In genomic region chr17:87665066-87665822, GRCm38 (mm10) we compare ENCODE assay signal across 10 mouse cellular contexts. TPM values are rescaled to one million over a fixed set of nuclear protein-coding genes. Genes with fewer than 3 reads are reported as not detected.
DNase-seq lines count a peak whose midpoint lies in the region; ATAC-seq and TF ChIP-seq lines count a peak whose summit lies in the region.
"Had no signal": no experiment of that assay in that cellular context is flagged by ENCODE, and none has a peak within 500 bp of the region (broad histone marks: within the 10 kb centered on the region; RNA-seq: fewer than 3 reads in every experiment).

No protein-coding gene starts in this region.

- TF ChIP-seq CTCF in G1E (IDR thresholded peaks at IDR 0.05; ENCODE audit: low read depth, low read length), result peak; percentile 86
- TF ChIP-seq CTCF in cerebellum, adult 2 months (IDR thresholded peaks at IDR 0.05; ENCODE audit: borderline replicate concordance, insufficient read depth, low read depth, low read length), result peak; percentile 78
- no peak for TF ChIP-seq CTCF in thymus, adult 2 months (IDR thresholded peaks at IDR 0.05; ENCODE audit: borderline replicate concordance, control insufficient read depth, extremely low read depth, insufficient read depth, low read length, poor library complexity)

- no peaks in the 10 kb centered on the region for H3K36me3 ChIP-seq in hindbrain, embryonic 14.5 days (replicated peaks; ENCODE audit: control insufficient read depth, insufficient read depth)
- H3K36me3 ChIP-seq in hindbrain, embryonic 12.5 days, result no peaks in the 10 kb centered on the region
- H3K36me3 ChIP-seq in G1E (replicated peaks), result no peaks in the 10 kb centered on the region
- no peaks in the 10 kb centered on the region for H3K36me3 ChIP-seq in thymus, adult 2 months (ENCODE audit: control insufficient read depth, insufficient read depth, low read length)
- H3K36me3 ChIP-seq: embryonic facial prominence, embryonic 13.5 days had no signal

- no peak overlapping the region for H3K4me2 ChIP-seq in hindbrain, embryonic 14.5 days (replicated peaks)
- H3K4me2 ChIP-seq in hindbrain, embryonic 12.5 days (replicated peaks), result no peak overlapping the region
- H3K4me2 ChIP-seq: embryonic facial prominence, embryonic 13.5 days had no signal

- peak; percentile 65 for DNase-seq in hindbrain, embryonic 14.5 days (ENCODE audit: low spot score)
- peak; percentile 23 for DNase-seq in G1E (ENCODE audit: low spot score)
- DNase-seq in cerebellum, adult 2 months, result peak; percentile 51 to 57
- DNase-seq in gastrocnemius, postnatal 14 days, result peak; percentile 37
- DNase-seq in layer of hippocampus, adult 9-11 months, result peak; percentile 46
- peak; percentile 53 for DNase-seq in mesoderm, embryonic 11.5 days (ENCODE audit: low read depth, low spot score)
- DNase-seq in thymus, adult 2 months, result peak; percentile 75

- H3K9me3 ChIP-seq in hindbrain, embryonic 14.5 days (ENCODE audit: control insufficient read depth, low read length), result no peaks in the 10 kb centered on the region
- 0 out of 2 replicates have a peak, but pooled peaks cover 5% of the 10 kb centered on the region for H3K9me3 ChIP-seq in hindbrain, embryonic 12.5 days (replicated peaks)
- H3K9me3 ChIP-seq in G1E (replicated peaks), result peaks cover 2% of the 10 kb centered on the region; the same call in 1 of the 2 replicates
- H3K9me3 ChIP-seq: embryonic facial prominence, embryonic 13.5 days had no signal

- H3K4me1 ChIP-seq in hindbrain, embryonic 14.5 days (replicated peaks; ENCODE audit: control insufficient read depth, insufficient read depth, low read length), result no peaks in the 10 kb centered on the region
- H3K4me1 ChIP-seq in hindbrain, embryonic 12.5 days, result no peaks in the 10 kb centered on the region
- H3K4me1 ChIP-seq in G1E (ENCODE audit: insufficient read depth, low read depth, low read length), result peaks cover 19% of the 10 kb centered on the region
- H3K4me1 ChIP-seq in cerebellum, adult 2 months (ENCODE audit: control insufficient read depth, insufficient read depth, low read length), result no peaks in the 10 kb centered on the region
- peaks cover 2% of the 10 kb centered on the region; the same call in 1 of the 2 replicates for H3K4me1 ChIP-seq in thymus, adult 2 months (replicated peaks; ENCODE audit: control insufficient read depth, insufficient read depth, low read length)
- H3K4me1 ChIP-seq: embryonic facial prominence, embryonic 13.5 days had no signal

- no peak for ATAC-seq in hindbrain, embryonic 14.5 days (ENCODE audit: low FRiP score)
- no peak for ATAC-seq in hindbrain, embryonic 12.5 days (ENCODE audit: low FRiP score)
- peak; percentile 45 for ATAC-seq in G1E (ENCODE audit: extremely low read depth, insufficient number of reproducible peaks, low FRiP score, poor library complexity, severe bottlenecking)

- H3K4me3 ChIP-seq in hindbrain, embryonic 14.5 days (replicated peaks; ENCODE audit: low read length), result no peak overlapping the region
- H3K4me3 ChIP-seq in hindbrain, embryonic 12.5 days, result no peak overlapping the region
- no peak overlapping the region for H3K4me3 ChIP-seq in G1E (ENCODE audit: low read depth, low read length)
- no peak overlapping the region for H3K4me3 ChIP-seq in cerebellum, adult 2 months (replicated peaks; ENCODE audit: insufficient read depth, low read depth, low read length)
- H3K4me3 ChIP-seq in thymus, adult 2 months (ENCODE audit: control insufficient read depth, insufficient read depth, low read length), result no peak overlapping the region
- H3K4me3 ChIP-seq: embryonic facial prominence, embryonic 13.5 days; megakaryocyte, embryonic 14.5 days had no signal

- H3K27me3 ChIP-seq in hindbrain, embryonic 14.5 days (ENCODE audit: control insufficient read depth, insufficient read depth, low read length), result no peaks in the 10 kb centered on the region
- H3K27me3 ChIP-seq in hindbrain, embryonic 12.5 days, result no peaks in the 10 kb centered on the region
- H3K27me3 ChIP-seq in G1E (ENCODE audit: insufficient read depth, low read length), result peaks cover 6% of the 10 kb centered on the region; the same call in 1 of the 2 replicates
- no peaks in the 10 kb centered on the region for H3K27me3 ChIP-seq in cerebellum, adult 2 months (ENCODE audit: control insufficient read depth, insufficient read depth, low read length)
- no peaks in the 10 kb centered on the region for H3K27me3 ChIP-seq in thymus, adult 2 months (ENCODE audit: control insufficient read depth, insufficient read depth, low read length)
- H3K27me3 ChIP-seq: embryonic facial prominence, embryonic 13.5 days; megakaryocyte, embryonic 14.5 days had no signal

- no peak overlapping the region for H3K9ac ChIP-seq in hindbrain, embryonic 14.5 days
- no peak overlapping the region for H3K9ac ChIP-seq in hindbrain, embryonic 12.5 days
- H3K9ac ChIP-seq: embryonic facial prominence, embryonic 13.5 days had no signal

- H3K27ac ChIP-seq in hindbrain, embryonic 14.5 days, result no peak overlapping the region
- H3K27ac ChIP-seq in hindbrain, embryonic 12.5 days, result no peak overlapping the region
- H3K27ac ChIP-seq in cerebellum, adult 2 months (ENCODE audit: insufficient read depth, low read length), result no peak overlapping the region
- H3K27ac ChIP-seq in thymus, adult 2 months (ENCODE audit: control insufficient read depth, insufficient read depth, low read length), result no peak overlapping the region
- H3K27ac ChIP-seq: embryonic facial prominence, embryonic 13.5 days had no signal

- no peak for TF ChIP-seq POLR2A in cerebellum, adult 2 months (IDR thresholded peaks at IDR 0.05; ENCODE audit: borderline replicate concordance, insufficient read depth, low read length)
- TF ChIP-seq POLR2A in thymus, adult 2 months (IDR thresholded peaks at IDR 0.05; ENCODE audit: control insufficient read depth, extremely low read depth, insufficient read depth, low read length, poor library complexity), result no peak

- 89% methylated on average over 10 of the region's 10 CpGs for WGBS in hindbrain, embryonic 14.5 days
- 84% methylated on average over 10 of the region's 10 CpGs for WGBS in hindbrain, embryonic 12.5 days
- 67% methylated on average over 10 of the region's 10 CpGs for WGBS in cerebellum, adult 2 months
- 89% methylated on average over 10 of the region's 10 CpGs for WGBS in thymus, adult 2 months

- intact Hi-C loops in gastrocnemius, postnatal 14 days (cut with DNase I; ENCODE audit: low total_unique reads), result loop anchor here (10.0 kb wide), 2 partner anchors 60 to 350 kb away; no protein-coding TSS in a partner anchor

RNA-seq across cellular contexts. Expression of gene Msh2, which starts 6.9 kb away (rescaled TPM):
- 43.9 and 46.6 TPM in 2 replicates for polyA plus RNA-seq in hindbrain, embryonic 14.5 days (2014; fragmentation: Nextera tagmentation; extraction: Ambion mirVana)
- 95.9 and 96.6 TPM in 2 replicates for polyA plus RNA-seq in hindbrain, embryonic 12.5 days (2016; fragmentation: Nextera tagmentation; extraction: Ambion mirVana)
- total RNA-seq in G1E (2014; fragmentation: Nextera tagmentation), result 51.7 and 58.5 TPM in 2 replicates
- 93.0 and 110 TPM in 2 replicates for total RNA-seq in G1E (2017)
- 64.9 and 96.0 TPM in 2 replicates for polyA plus RNA-seq in G1E (2012)
- 25.5 and 26.7 TPM in 2 replicates for polyA plus RNA-seq in cerebellum, adult 2 months (2012; rRNA removed)
- 10 to 100 TPM in 1 of 2 experiments, 1 to 10 TPM in 1; 9.9 to 10.7 TPM for total RNA-seq in gastrocnemius, postnatal 14 days (2021)
- 17.8 and 22.8 TPM in 2 replicates for polyA plus RNA-seq in thymus, adult 2 months (2012; rRNA removed)

RNA-seq across cellular contexts. Expression of gene Epcam, which starts 29.5 kb away (rescaled TPM):
- 4.5 and 5.4 TPM in 2 replicates for polyA plus RNA-seq in hindbrain, embryonic 14.5 days (2014; fragmentation: Nextera tagmentation; extraction: Ambion mirVana)
- 25.3 and 50.1 TPM in 2 replicates for polyA plus RNA-seq in hindbrain, embryonic 12.5 days (2016; fragmentation: Nextera tagmentation; extraction: Ambion mirVana)
- total RNA-seq in G1E (2014; fragmentation: Nextera tagmentation) (not detected in 2 replicates), G1E (2017) (not detected in 2 replicates)
- polyA plus RNA-seq in G1E (2012), result not detected in 2 replicates
- polyA plus RNA-seq in cerebellum, adult 2 months (2012; rRNA removed), result 0.13 and 0.32 TPM in 2 replicates
- under 1 TPM in 1 of 2 experiments, not detected in 1; 0.12 TPM for total RNA-seq in gastrocnemius, postnatal 14 days (2021)
- polyA plus RNA-seq in thymus, adult 2 months (2012; rRNA removed), result 29.3 and 37.4 TPM in 2 replicates

Comparison
In these comparisons a context has a peak if more than half of its experiments do, and no peak if none do; other contexts are left out.
1. DNase-seq: peak in every context shown above with its lines; median percentile 75 in thymus, adult 2 months; 65 in hindbrain, embryonic 14.5 days; 54 in cerebellum, adult 2 months; 53 in mesoderm, embryonic 11.5 days; 46 in layer of hippocampus, adult 9-11 months; 37 in gastrocnemius, postnatal 14 days; 23 in G1E.